Mouse (Mus musculus): ENCODE measurements around the gene Ctdnep1. TPM values are rescaled to one million over a fixed set of nuclear protein-coding genes. Genes with fewer than 3 reads are reported as not detected.
"Not testable (repeated sequence)": the region's sequence is repeated elsewhere in the genome, so short reads cannot be mapped to it uniquely, and the experiment has no call there.

The Ctdnep1 gene
- polyA plus RNA-seq, 1 experiment, result 110 TPM

DNA sequence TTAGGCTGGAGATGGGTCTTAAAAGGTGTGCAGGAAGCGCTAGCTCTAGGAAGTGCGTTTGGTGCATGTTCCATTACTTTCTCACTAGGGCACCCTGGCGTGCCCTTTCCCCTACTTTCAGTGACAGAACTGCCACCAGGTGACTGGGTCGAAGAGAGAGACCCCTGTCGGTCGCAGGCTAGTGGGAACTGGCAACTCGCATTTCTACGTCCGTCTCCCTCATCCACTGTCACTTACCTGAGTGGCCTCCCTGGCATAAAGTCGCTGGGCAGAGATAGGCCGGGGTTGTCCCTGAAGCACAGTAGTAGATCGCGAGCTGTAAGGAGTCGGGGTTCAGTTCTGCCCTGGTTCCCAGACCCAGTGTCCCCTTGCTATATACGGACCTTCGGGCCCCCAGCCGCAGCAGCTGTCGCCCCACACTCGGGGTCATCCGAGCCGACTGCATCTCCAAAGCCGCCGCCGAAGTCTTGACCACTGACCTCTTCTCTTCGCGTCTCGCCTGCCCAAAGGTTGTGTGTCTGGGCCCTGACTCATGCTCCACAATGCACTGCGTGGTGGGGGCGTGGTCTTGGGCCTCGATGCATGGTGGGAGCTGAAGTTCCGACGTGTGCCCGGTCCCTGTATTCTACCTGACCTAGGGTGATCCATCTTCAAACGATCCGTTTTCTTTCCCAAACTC, 34.1 kb downstream of the Ctdnep1 start, which contains the start of gene Acadvl:
Acadvl (minus strand) TSS at position 532 of the 679 bp plus-strand sequence.
- peak; percentile 91 for DNase-seq (ENCODE audit: low read depth)
- TF ChIP-seq CTCF (IDR thresholded peaks at IDR 0.05; ENCODE audit: borderline replicate concordance, extremely low read depth, insufficient read depth, insufficient read length) (peak; percentile 45; the same call in 1 of the 2 replicates), POLR2A (IDR thresholded peaks at IDR 0.05; ENCODE audit: borderline replicate concordance, extremely low read depth, insufficient read depth, insufficient read length, poor library complexity, severe bottlenecking) (no peak)

DNA sequence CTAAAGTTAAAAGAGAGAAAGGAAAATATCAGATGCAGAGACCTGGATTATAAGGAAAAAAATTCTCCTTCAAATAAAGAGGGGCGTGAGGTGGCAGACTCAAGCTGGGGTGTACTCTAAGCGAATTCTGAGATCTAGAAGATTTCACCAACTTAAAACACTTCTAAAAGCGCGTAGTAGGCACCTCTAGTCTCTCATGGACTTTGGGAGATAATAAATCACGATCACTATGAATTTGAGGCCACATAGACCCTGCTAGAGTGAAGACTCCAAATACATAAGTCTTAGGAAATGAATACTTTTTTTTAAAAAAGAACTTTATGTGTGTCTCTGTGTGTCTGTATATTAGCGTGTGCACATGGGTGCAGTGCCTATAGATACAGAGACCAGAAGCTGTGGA, 34.7 kb downstream of the Ctdnep1 start:
- no peak for TF ChIP-seq CTCF (IDR thresholded peaks at IDR 0.05; ENCODE audit: borderline replicate concordance, extremely low read depth, insufficient read depth, insufficient read length)
- TF ChIP-seq POLR2A (IDR thresholded peaks at IDR 0.05; ENCODE audit: borderline replicate concordance, extremely low read depth, insufficient read depth, insufficient read length, poor library complexity, severe bottlenecking), result no peak

GRCm38 (mm10) chr11:70016177-70016576, 35.2 kb downstream of the Ctdnep1 start:
- DNase-seq (ENCODE audit: low read depth), result not testable (repeated sequence)

More for the DNA sequence above, 34.7 kb downstream of the Ctdnep1 start:
- no peak for DNase-seq (ENCODE audit: low read depth)

DNA sequence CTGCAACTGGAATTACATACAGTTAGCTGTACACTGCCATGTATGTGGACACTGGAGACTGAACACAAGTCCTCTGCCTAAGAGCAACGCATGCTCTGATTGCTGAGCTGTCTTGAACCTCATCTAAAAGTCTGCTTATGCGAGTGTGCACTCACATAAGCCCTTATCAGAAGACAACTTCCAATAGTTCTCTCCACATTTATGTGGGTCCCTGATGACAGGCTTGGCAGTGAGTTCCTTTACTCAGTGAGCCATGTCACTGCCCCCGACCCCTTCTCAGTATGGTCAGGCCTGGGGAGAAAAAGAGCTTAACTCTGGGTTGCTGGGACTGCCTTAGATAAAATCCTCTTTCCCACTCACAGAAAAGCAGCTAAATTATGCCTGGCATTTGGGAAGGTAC, 35.7 kb downstream of the Ctdnep1 start, which contains the start of gene Dlg4:
Dlg4 (plus strand) TSS at position 274 of the 400 bp plus-strand sequence.
- no peak for DNase-seq (ENCODE audit: low read depth)
- TF ChIP-seq POLR2A (IDR thresholded peaks at IDR 0.05; ENCODE audit: borderline replicate concordance, extremely low read depth, insufficient read depth, insufficient read length, poor library complexity, severe bottlenecking) (no peak), CTCF (IDR thresholded peaks at IDR 0.05; ENCODE audit: borderline replicate concordance, extremely low read depth, insufficient read depth, insufficient read length) (no peak)

- no peak for DNase-seq (ENCODE audit: low read depth)
- TF ChIP-seq CTCF (IDR thresholded peaks at IDR 0.05; ENCODE audit: borderline replicate concordance, extremely low read depth, insufficient read depth, insufficient read length) (no peak), POLR2A (IDR thresholded peaks at IDR 0.05; ENCODE audit: borderline replicate concordance, extremely low read depth, insufficient read depth, insufficient read length, poor library complexity, severe bottlenecking) (no peak)
These were observed 36.3 kb downstream of the Ctdnep1 start for GRCm38 (mm10) chr11:70017199-70017767.

- TF ChIP-seq POLR2A (IDR thresholded peaks at IDR 0.05; ENCODE audit: borderline replicate concordance, extremely low read depth, insufficient read depth, insufficient read length, poor library complexity, severe bottlenecking), result no peak
- TF ChIP-seq CTCF (IDR thresholded peaks at IDR 0.05; ENCODE audit: borderline replicate concordance, extremely low read depth, insufficient read depth, insufficient read length), result no peak
These were observed 37.4 kb downstream of the Ctdnep1 start for GRCm38 (mm10) chr11:70018131-70018990.

GRCm38 (mm10) chr11:70019495-70020021, 38.6 kb downstream of the Ctdnep1 start:
- DNase-seq (ENCODE audit: low read depth), result no peak
- TF ChIP-seq CTCF (IDR thresholded peaks at IDR 0.05; ENCODE audit: borderline replicate concordance, extremely low read depth, insufficient read depth, insufficient read length) (no peak), POLR2A (IDR thresholded peaks at IDR 0.05; ENCODE audit: borderline replicate concordance, extremely low read depth, insufficient read depth, insufficient read length, poor library complexity, severe bottlenecking) (no peak)

More at GRCm38 (mm10) chr11:70018131-70018990, 37.4 kb downstream of the Ctdnep1 start:
- DNase-seq (ENCODE audit: low read depth), result peak; percentile 96

DNA sequence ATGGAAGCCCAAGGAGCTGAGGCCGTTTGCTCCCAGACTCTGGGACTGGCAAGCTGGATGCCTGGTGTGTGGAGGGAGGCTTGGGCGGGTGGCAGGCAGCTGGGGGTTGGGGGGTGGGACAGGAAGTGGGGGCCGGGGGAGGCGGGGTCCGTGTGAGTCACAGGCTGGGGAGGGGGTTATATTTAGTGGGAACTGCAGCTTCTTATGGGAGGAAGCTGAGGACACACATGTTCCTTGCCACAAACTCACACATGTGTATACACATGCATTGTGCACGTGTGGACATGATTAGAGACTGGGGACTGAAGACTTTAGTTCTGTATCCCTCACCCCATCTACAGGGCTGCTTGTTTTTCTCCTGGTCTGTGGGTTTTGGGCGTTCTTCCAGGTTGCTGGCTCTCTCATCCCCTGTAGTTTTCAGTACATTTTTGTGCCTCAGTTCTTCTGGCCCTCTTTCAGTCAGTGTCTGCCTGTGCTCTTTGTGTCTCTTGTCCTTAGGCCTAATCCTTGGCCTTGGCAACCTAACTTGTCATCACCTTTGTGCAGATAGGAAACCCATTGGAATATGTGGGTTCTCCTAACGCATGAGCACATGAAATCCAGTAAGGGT, 39.2 kb downstream of the Ctdnep1 start:
- TF ChIP-seq CTCF (IDR thresholded peaks at IDR 0.05; ENCODE audit: borderline replicate concordance, extremely low read depth, insufficient read depth, insufficient read length) (no peak), POLR2A (IDR thresholded peaks at IDR 0.05; ENCODE audit: borderline replicate concordance, extremely low read depth, insufficient read depth, insufficient read length, poor library complexity, severe bottlenecking) (no peak)
- DNase-seq (ENCODE audit: low read depth), result peak; percentile 64

- TF ChIP-seq CTCF (IDR thresholded peaks at IDR 0.05; ENCODE audit: borderline replicate concordance, extremely low read depth, insufficient read depth, insufficient read length), result peak; percentile 52
- TF ChIP-seq POLR2A (IDR thresholded peaks at IDR 0.05; ENCODE audit: borderline replicate concordance, extremely low read depth, insufficient read depth, insufficient read length, poor library complexity, severe bottlenecking), result no peak
- peak; percentile 96 for DNase-seq (ENCODE audit: low read depth)
These were observed 39.8 kb downstream of the Ctdnep1 start for GRCm38 (mm10) chr11:70020731-70021263.

DNA sequence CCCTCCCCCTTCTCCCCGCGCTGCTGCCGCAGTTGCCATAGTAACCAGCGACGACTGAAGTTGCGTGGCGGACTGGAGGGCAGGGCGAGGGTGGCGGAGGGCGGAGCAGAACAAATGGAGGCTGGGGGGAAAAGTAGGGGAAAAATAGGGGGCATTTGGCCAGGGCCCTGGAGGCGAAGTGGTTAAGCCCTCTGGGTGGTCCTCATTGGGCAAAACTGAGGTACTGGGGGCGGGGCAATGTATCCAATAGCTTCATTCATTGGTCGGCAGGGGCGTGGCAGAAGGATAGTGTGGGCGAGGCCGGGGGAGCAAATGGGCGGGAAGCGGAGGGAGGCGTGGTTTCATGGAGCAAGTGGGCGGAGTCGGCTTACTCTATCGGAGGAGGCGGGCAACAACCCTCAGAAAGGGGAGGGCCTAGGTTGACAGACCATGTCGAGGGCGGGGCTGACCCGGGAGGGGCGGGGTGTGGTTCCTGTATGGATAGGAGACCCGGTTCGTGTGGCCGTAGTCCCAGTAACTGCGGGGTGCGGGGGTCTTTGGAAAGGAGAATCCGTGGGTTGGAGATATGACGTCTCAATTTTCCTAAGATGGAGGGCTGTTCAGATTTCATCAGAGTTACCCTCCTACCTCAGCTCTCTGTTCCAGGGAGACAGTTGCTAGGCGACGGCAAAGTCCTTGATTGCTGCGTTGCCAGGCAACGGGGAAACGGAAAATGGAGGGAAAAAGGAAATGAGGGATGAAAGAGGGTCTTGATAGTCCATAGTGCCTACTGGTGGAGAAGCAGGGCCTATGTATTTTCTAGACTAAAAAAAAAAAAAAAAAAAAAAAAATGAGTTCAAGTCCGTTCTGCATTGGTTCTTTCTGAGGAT, 40.5 kb downstream of the Ctdnep1 start:
- peak; percentile 99 for DNase-seq (ENCODE audit: low read depth)
- TF ChIP-seq POLR2A (IDR thresholded peaks at IDR 0.05; ENCODE audit: borderline replicate concordance, extremely low read depth, insufficient read depth, insufficient read length, poor library complexity, severe bottlenecking) (no peak), CTCF (IDR thresholded peaks at IDR 0.05; ENCODE audit: borderline replicate concordance, extremely low read depth, insufficient read depth, insufficient read length) (no peak)
